Mouse (Mus musculus): Measurements from ENCODE around the gene Nt5m.

DNA sequence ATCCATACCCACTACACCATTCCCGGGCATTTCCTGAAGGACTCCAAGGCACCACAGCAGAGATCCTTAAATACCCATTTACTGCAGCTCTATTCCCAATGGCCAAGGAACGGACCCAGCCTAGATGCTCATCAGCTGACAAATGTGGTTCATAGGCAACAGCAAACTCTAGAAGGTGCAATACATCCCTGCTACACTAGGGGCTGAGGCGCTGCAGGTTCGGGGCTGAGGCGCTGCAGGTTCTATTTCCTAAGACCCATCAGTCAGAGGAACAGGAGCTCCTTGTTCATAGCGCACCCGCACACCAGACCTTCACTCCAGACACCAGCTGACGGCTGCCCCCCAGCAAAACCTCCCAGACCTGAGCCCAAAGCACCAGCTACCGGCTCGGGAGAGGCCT lies 38.8 kb upstream of the Nt5m start:
- TF ChIP-seq CTCF (IDR thresholded peaks at IDR 0.05; ENCODE audit: extremely low read depth, insufficient read length, insufficient replicate concordance, low read depth, low read length) = no peak
- TF ChIP-seq POLR2A (IDR thresholded peaks at IDR 0.05; ENCODE audit: low read depth, low read length) = no peak
